Mouse (Mus musculus) MEL (cell line): ENCODE data around the gene Dr1. TPM values are rescaled to one million over a fixed set of nuclear protein-coding genes. Genes with fewer than 3 reads are reported as not detected.

Experiments
- DNase-seq: peaks from one replicate; pipeline ENCODE4 v3.0.0; 2011; ENCODE audit warnings: low read depth, low spot score
- H3K27ac ChIP-seq: 2 replicates; pipeline ENCODE4 v1.5.1; 2012; ENCODE audit warnings: low read depth, mild to moderate bottlenecking, control low read depth, low read length, moderate library complexity; ENCODE audit not compliant: control insufficient read depth
- H3K27me3 ChIP-seq, 2 experiments: fragments of 150-350 bp in 1 of 2; sonication (generic) in 1 of 2; 2 replicates each; pipeline ENCODE4 v1.6.1; 2012; ENCODE audit warnings: low read length in 2 of 2, mild to moderate bottlenecking in 2 of 2, improper control_type of control experiment in 1 of 2, moderate library complexity in 1 of 2; ENCODE audit not compliant: insufficient read depth in 2 of 2, control insufficient read depth in 1 of 2
- H3K36me3 ChIP-seq, 2 experiments: 2 replicates each; pipeline ENCODE4 v1.6.1; 2012 to 2014; ENCODE audit warnings: low read length in 2 of 2, improper control_type of control experiment in 1 of 2, inconsistent platforms in 1 of 2, mild to moderate bottlenecking in 1 of 2; ENCODE audit not compliant: insufficient read depth in 2 of 2, control insufficient read depth in 1 of 2
- H3K4me1 ChIP-seq, 2 experiments: fragments of 150-350 bp in 1 of 2; sonication (generic) in 1 of 2; 2 replicates each; pipeline ENCODE4 v1.6.1; 2012; ENCODE audit warnings: low read length in 2 of 2, improper control_type of control experiment in 1 of 2, mild to moderate bottlenecking in 1 of 2; ENCODE audit not compliant: insufficient read depth in 2 of 2, control insufficient read depth in 1 of 2
- H3K4me3 ChIP-seq, 2 experiments: fragments of 150-350 bp in 1 of 2; sonication (generic) in 1 of 2; 2 replicates each; pipeline ENCODE4 v1.5.1; 2012; ENCODE audit warnings: low read depth in 2 of 2, low read length in 2 of 2, mild to moderate bottlenecking in 2 of 2, moderate library complexity in 2 of 2, control low read depth in 1 of 2, improper control_type of control experiment in 1 of 2; ENCODE audit not compliant: control insufficient read depth in 1 of 2, insufficient read depth in 1 of 2
- H3K79me2 ChIP-seq: 2 replicates; pipeline ENCODE4 v1.6.1; 2012; ENCODE audit warnings: mild to moderate bottlenecking, low read length, moderate library complexity; ENCODE audit not compliant: control insufficient read depth, poor library complexity, insufficient read depth
- H3K9ac ChIP-seq: 2 replicates; pipeline ENCODE4 v1.6.1; 2012; ENCODE audit warnings: low read depth, mild to moderate bottlenecking, control low read depth, low read length, moderate library complexity; ENCODE audit not compliant: control insufficient read depth, poor library complexity, severe bottlenecking
- H3K9me3 ChIP-seq: fragments of 150-350 bp; sonication (generic); replicated peaks from 2 replicates; pipeline ENCODE4 v1.6.1; 2012; ENCODE audit warnings: mild to moderate bottlenecking, low read length, improper control_type of control experiment, moderate library complexity; ENCODE audit not compliant: insufficient read depth
- CHD1 ChIP-seq: IDR thresholded peaks from 2 replicates; pipeline ENCODE4 v1.6.1; 2012; ENCODE audit warnings: low read depth, mild to moderate bottlenecking, inconsistent platforms, low read length, improper control_type of control experiment
- E2F4 ChIP-seq: IDR thresholded peaks from 2 replicates; pipeline ENCODE4 v1.6.1; 2011; ENCODE audit warnings: low read depth, low read length, improper control_type of control experiment, borderline replicate concordance
- ELF1 ChIP-seq: IDR thresholded peaks from 2 replicates; pipeline ENCODE4 v1.6.1; 2014; ENCODE audit warnings: low read depth, mild to moderate bottlenecking, inconsistent platforms, low read length, improper control_type of control experiment, moderate library complexity
- EP300 ChIP-seq, 2 experiments: IDR thresholded peaks; 2 replicates each; pipeline ENCODE4 v1.6.1; 2011; ENCODE audit warnings: improper control_type of control experiment in 2 of 2, low read length in 2 of 2, low read depth in 1 of 2, mild to moderate bottlenecking in 1 of 2
- ETS1 ChIP-seq: IDR thresholded peaks from 2 replicates; pipeline ENCODE4 v1.6.1; 2012; ENCODE audit warnings: low read depth, mild to moderate bottlenecking, inconsistent platforms, low read length, improper control_type of control experiment, moderate library complexity
- GABPA ChIP-seq: IDR thresholded peaks from 2 replicates; pipeline ENCODE4 v1.6.1; 2012; ENCODE audit warnings: low read depth, mild to moderate bottlenecking, inconsistent platforms, low read length, improper control_type of control experiment, moderate library complexity
- GATA1 ChIP-seq: IDR thresholded peaks from 2 replicates; pipeline ENCODE4 v1.6.1; 2011; ENCODE audit warnings: low read depth, low read length, improper control_type of control experiment
- HCFC1 ChIP-seq: IDR thresholded peaks from 2 replicates; pipeline ENCODE4 v1.6.1; 2012; ENCODE audit warnings: low read depth, mild to moderate bottlenecking, inconsistent platforms, low read length, improper control_type of control experiment, moderate library complexity
- MAX ChIP-seq: IDR thresholded peaks from 2 replicates; pipeline ENCODE4 v1.6.1; 2011; ENCODE audit warnings: low read length, improper control_type of control experiment
- MAZ ChIP-seq: IDR thresholded peaks from 2 replicates; pipeline ENCODE4 v1.6.1; 2012; ENCODE audit warnings: low read depth, mild to moderate bottlenecking, inconsistent platforms, low read length, improper control_type of control experiment
- MXI1 ChIP-seq: IDR thresholded peaks from 2 replicates; pipeline ENCODE4 v1.6.1; 2011; ENCODE audit warnings: mild to moderate bottlenecking, low read depth, low read length, improper control_type of control experiment
- MYB ChIP-seq: IDR thresholded peaks from 2 replicates; pipeline ENCODE4 v1.6.1; 2011; ENCODE audit warnings: mild to moderate bottlenecking, low read depth, low read length, improper control_type of control experiment
- MYC ChIP-seq: IDR thresholded peaks from 2 replicates; pipeline ENCODE4 v1.6.1; 2011; ENCODE audit warnings: low read depth, mild to moderate bottlenecking, low read length, improper control_type of control experiment, moderate library complexity
- NELFE ChIP-seq: IDR thresholded peaks from 2 replicates; pipeline ENCODE4 v1.6.1; 2011; ENCODE audit warnings: low read depth, low read length, improper control_type of control experiment
- NRF1 ChIP-seq: IDR thresholded peaks from 2 replicates; pipeline ENCODE4 v1.6.1; 2014; ENCODE audit warnings: low read depth, mild to moderate bottlenecking, inconsistent platforms, low read length, improper control_type of control experiment, moderate library complexity; ENCODE audit not compliant: poor library complexity, insufficient read depth, severe bottlenecking
- POLR2AphosphoS2 ChIP-seq: IDR thresholded peaks from 2 replicates; pipeline ENCODE4 v1.6.1; 2011; ENCODE audit warnings: low read length, improper control_type of control experiment
- RCOR1 ChIP-seq: IDR thresholded peaks from 2 replicates; pipeline ENCODE4 v1.6.1; 2012; ENCODE audit warnings: low read depth, mild to moderate bottlenecking, inconsistent platforms, low read length, improper control_type of control experiment
- SMC3 ChIP-seq: IDR thresholded peaks from 2 replicates; pipeline ENCODE4 v1.6.1; 2011; ENCODE audit warnings: low read depth, low read length, improper control_type of control experiment
- TBP ChIP-seq: IDR thresholded peaks from 2 replicates; pipeline ENCODE4 v1.8.0; 2011; ENCODE audit warnings: low read depth, low read length, improper control_type of control experiment
- TCF12 ChIP-seq: IDR thresholded peaks from 2 replicates; pipeline ENCODE4 v1.6.1; 2014; ENCODE audit warnings: low read depth, mild to moderate bottlenecking, inconsistent platforms, low read length, improper control_type of control experiment, moderate library complexity
- UBTF ChIP-seq: IDR thresholded peaks from 2 replicates; pipeline ENCODE4 v1.6.1; 2012; ENCODE audit warnings: low read depth, mild to moderate bottlenecking, inconsistent platforms, low read length, improper control_type of control experiment, moderate library complexity, borderline replicate concordance; ENCODE audit not compliant: insufficient read depth
- USF2 ChIP-seq, 2 experiments: IDR thresholded peaks; 2 replicates each; pipeline ENCODE4 v1.6.1; 2011 to 2012; ENCODE audit warnings: improper control_type of control experiment in 2 of 2, low read length in 2 of 2, borderline replicate concordance in 1 of 2, inconsistent platforms in 1 of 2, low read depth in 1 of 2, mild to moderate bottlenecking in 1 of 2; ENCODE audit not compliant: insufficient read depth in 1 of 2
- ZMIZ1 ChIP-seq: IDR thresholded peaks from 2 replicates; pipeline ENCODE4 v1.6.1; 2012; ENCODE audit warnings: low read depth, mild to moderate bottlenecking, inconsistent platforms, low read length, improper control_type of control experiment, moderate library complexity
- ZNF384 ChIP-seq: IDR thresholded peaks from 2 replicates; pipeline ENCODE4 v1.6.1; 2012; ENCODE audit warnings: low read depth, mild to moderate bottlenecking, inconsistent platforms, low read length, improper control_type of control experiment
- polyA plus RNA-seq, 2 experiments: library from polyadenylated mRNA; stranded (reverse) in 1 of 2; unstranded in 1 of 2; fragments of >175 nt in 1 of 2; fragments of >200 nt in 1 of 2; gene quantifications; 2 replicates each; pipeline versions ENCODE4 v1.2.1 to v1.2.4; 2012; ENCODE audit warnings: low replicate concordance in 2 of 2, low read depth in 1 of 2; ENCODE audit not compliant: insufficient read length in 2 of 2, insufficient read depth in 1 of 2, missing spikeins in 1 of 2
- total RNA-seq: library from RNA; depleted of rRNA; stranded (reverse); fragments of 300-350 nt; gene quantifications from 2 replicates; pipeline ENCODE4 v1.2.3, GENCODE M21; 2012

Gene Dr1
- total and polyA plus RNA-seq, 3 experiments: 36.3 to 47.2 TPM; not detected in 1

- no peak for DNase-seq
- no peak overlapping the region for H3K9ac ChIP-seq
- H3K27me3 ChIP-seq: no peaks in the 10 kb centered on the region; a peak in 2 of 4 replicates
- H3K4me1 ChIP-seq: no peaks in the 10 kb centered on the region; a peak in 1 of 4 replicates
- no peak overlapping the region for H3K27ac ChIP-seq
- no peaks in the 10 kb centered on the region for H3K9me3 ChIP-seq
- H3K79me2 ChIP-seq: no peaks in the 10 kb centered on the region
- TF ChIP-seq E2F4: no peak
- H3K4me3 ChIP-seq: no peak overlapping the region
- H3K36me3 ChIP-seq: no peaks in the 10 kb centered on the region
These were observed 22.4 kb upstream of the Dr1 start for GRCm38 (mm10) chr5:108246314-108246765.

DNA sequence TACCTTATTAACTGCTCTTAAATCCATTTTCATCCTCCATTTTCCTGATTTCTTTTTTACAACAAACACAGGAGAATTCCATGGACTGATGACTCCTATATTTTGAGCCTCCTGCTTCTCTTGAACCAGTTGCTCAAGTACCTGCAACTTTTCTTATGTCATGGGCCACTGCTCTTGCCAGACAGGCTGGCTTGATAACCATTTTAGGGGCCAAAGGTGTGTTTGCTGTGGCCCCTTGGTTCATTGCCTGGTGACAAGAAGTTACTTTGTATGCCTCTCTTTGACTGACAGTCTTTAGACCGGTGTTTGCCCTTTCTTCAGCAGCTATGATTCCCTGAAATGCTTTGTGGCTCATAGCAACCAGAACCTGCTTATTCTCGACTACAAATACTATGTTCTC lies 18.7 kb upstream of the Dr1 start:
- no peaks in the 10 kb centered on the region for H3K79me2 ChIP-seq
- no peaks in the 10 kb centered on the region for H3K9me3 ChIP-seq
- H3K27me3 ChIP-seq: no peaks in the 10 kb centered on the region; a peak in 2 of 4 replicates
- TF ChIP-seq POLR2AphosphoS2: no peak
- no peak for TF ChIP-seq GATA1
- TF ChIP-seq HCFC1: no peak
- TF ChIP-seq ELF1: no peak
- TF ChIP-seq GABPA: no peak
- TF ChIP-seq MAX: no peak
- TF ChIP-seq UBTF: no peak
- no peak for TF ChIP-seq ETS1
- no peak for TF ChIP-seq CHD1
- no peak overlapping the region for H3K4me3 ChIP-seq
- peaks cover 0 to 2% of the 10 kb centered on the region in 2 experiments; a peak in 1 of 4 replicates for H3K4me1 ChIP-seq
- no peak overlapping the region for H3K9ac ChIP-seq
- no peak for DNase-seq
- no peaks in the 10 kb centered on the region for H3K36me3 ChIP-seq
- H3K27ac ChIP-seq: no peak overlapping the region

GRCm38 (mm10) chr5:108255259-108255658 lies 13.4 kb upstream of the Dr1 start:
- Histone ChIP-seq H3K27ac (no peak overlapping the region), H3K36me3 (no peaks in the 10 kb centered on the region), H3K27me3 (no peaks in the 10 kb centered on the region), H3K9ac (no peak overlapping the region), H3K9me3 (no peaks in the 10 kb centered on the region), H3K4me1 (peaks cover 0 to 2% of the 10 kb centered on the region in 2 experiments; a peak in 1 of 4 replicates), H3K4me3 (no peak overlapping the region), H3K79me2 (no peaks in the 10 kb centered on the region)
- no peak for DNase-seq
- TF ChIP-seq GATA1 (no peak), ZMIZ1 (no peak), MAZ (no peak), ELF1 (no peak), EP300 (IDR thresholded peaks at IDR 0.05; ENCODE audit: low read depth in 1 of 2, low read length in 2 of 2) (no peak), GABPA (no peak), NELFE (no peak), USF2 (IDR thresholded peaks at IDR 0.05; ENCODE audit: borderline replicate concordance in 1 of 2, insufficient read depth in 1 of 2, low read depth in 1 of 2, low read length in 2 of 2) (no peak), TCF12 (no peak), MYC (no peak), MYB (no peak), TBP (no peak), SMC3 (no peak), NRF1 (no peak), MAX (no peak), CHD1 (no peak), MXI1 (no peak), ZNF384 (no peak), RCOR1 (no peak)
